Mouse (Mus musculus) lung, adult 2 months (tissue): Measurements from ENCODE around the gene 4933411K16Rik.

Experiments used
- CTCF ChIP-seq: fragments of 200-500 bp; IDR thresholded peaks from 2 replicates; pipeline ENCODE4 v1.5.1; 2011; ENCODE audit warnings: mild to moderate bottlenecking, low read length, control low read depth; ENCODE audit not compliant: insufficient read depth
- POLR2A ChIP-seq: fragments of 200-500 bp; IDR thresholded peaks from 2 replicates; pipeline ENCODE4 v1.6.1; 2011; ENCODE audit warnings: low read depth, mild to moderate bottlenecking, control low read depth, low read length, borderline replicate concordance; ENCODE audit errors: extremely low read depth

DNA sequence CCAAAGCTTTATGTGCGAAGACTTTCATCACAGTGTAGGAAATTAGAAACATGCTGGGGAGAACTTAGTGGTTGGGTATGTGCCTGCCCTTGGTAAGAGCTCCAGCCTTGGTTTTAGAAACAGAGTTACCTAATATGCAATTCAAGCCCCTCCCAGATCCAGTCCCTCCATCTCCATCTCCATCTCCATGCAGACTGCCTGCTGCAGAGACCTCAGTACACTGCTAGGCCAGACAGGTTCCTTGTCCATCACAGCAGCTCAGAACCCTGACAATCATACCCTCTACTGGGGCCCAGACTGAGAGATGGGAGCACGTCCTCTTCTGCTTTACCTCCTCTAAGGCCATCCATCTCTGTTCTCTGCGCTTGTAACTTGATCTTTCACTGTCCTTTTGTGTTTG is 43.5 kb upstream of the 4933411K16Rik start:
- no peak for TF ChIP-seq POLR2A
- no peak for TF ChIP-seq CTCF
